Mouse (Mus musculus): ENCODE measurements around the gene Bcl9l.
A peak's percentile ranks its signal among the peaks of the same experiment; 100 is the strongest.

Bcl9l gene

DNA sequence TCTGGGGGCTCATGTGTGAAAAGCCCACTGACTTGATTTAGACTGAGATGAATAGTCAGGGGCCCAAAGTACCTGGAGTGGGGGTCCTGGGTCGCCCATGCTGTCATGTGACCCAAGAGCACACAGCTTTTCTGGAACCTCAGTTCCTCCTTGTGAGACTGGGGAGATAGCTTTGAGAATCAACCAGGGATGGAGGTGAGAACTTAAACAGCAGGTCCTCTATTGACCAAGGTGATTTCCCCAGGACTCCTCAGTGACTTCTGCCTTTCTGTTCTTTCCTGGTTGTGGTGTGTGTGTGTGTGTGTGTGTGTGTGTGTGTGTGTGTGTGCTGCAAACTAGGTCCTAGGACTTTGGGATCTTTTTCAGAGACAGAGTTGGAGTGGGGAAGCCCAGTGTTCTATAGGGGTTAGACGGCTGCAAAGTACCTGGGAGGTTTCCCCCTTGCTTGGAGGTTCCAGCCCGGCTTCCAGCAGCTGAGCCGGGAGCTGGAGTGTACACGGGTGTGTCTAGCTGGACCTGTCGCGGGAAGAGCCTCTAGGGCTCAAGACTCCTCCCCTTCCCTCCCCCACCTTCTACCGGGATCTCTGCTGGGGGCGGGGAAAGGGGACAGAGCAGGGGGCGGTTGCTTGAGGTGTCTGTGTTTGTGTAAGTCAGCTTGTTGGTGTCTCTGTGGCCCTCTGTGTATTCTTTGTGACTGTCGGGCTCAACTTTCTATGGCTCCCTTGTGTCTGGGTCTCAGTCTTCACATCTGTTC, 15.2 kb downstream of the Bcl9l start:
- no peak for DNase-seq (ENCODE audit: low spot score in 2 of 2)

DNA sequence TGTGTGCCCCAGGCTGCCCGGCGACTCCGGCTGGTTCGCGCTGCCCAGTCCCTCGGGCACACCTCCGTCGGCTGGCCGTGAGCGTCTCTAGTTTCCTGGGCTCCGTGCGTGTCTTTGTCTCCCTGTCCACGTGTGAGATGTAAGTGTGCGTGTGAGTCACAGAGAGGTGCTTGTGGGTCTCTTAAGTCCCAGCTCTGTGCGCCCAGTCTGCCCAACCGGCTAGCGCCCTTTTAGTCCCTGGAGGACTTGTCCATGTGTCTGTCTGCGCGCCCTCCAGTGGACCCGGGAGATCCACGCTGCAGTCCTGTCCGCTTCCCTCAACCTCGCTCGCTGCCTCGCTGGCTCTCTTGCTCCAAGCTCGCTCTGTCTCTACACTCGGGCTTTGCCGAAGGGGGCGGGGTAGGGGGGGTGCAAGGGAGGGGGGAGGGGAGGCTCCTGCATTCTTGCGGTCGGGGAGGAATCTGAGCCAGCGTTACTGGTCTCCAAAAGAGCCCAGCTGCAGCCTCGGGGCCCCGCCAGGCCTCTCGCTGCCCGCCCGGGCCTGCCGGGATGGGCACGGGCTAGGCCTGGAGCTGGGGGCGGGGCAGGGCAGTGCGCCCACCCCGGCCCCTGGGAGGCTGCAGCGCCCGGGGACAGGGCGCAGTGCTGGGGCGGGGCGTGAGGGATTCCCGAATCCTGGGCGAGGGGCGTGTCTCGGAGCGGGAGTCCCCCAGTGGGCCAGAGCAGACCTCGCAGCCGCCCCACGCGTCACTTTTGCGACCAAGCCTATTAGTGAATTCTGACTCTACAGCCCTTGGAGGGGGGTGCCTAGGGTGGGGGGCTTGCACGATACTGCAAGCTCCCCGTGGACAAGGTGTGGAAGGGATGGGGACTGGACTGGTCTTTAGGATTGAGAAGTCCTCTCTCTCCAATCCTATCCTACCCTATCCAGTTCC, 16.1 kb downstream of the Bcl9l start:
- no peak for DNase-seq (ENCODE audit: low spot score in 2 of 2)

DNA sequence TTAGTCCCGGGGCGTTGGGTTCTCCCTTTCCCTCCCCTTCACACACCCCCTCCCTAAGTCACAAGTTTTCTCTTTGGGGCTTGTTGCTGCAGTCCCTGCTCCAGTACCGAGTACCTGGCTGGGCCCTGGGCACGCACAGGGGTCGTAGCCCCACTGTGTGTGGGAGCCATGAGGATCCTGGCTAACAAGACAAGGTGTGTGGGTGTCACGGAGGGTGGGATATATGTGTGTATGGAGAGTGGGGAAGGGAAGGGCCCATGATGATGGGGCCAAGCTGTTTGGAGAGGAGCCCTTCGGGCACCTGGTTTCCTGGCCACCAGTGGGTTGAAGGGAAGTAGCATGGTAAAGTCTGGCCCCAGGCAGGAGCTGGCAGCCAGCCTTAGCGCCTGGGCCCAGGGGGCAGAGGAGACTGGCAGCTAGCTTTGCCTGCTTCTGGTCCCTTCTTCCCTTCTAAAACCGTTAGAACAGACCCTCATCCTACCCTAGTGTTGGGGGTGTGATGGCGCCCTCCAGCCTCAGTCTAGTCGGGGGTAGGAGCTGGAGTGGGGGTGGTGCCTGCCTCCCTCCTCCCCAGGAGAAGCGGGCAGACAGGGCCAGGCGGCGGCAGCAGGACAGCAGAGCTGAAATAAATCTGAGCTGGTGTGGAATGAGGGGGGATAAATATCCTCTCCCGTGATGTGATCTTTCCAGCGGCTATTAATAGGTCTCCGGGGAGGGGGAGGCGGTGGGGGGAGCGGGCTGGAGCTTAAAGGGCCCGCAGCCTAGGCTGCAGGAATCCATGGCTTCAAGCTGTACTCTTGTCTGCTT, 16.9 kb downstream of the Bcl9l start:
- DNase-seq (ENCODE audit: low spot score in 2 of 2): no peak

DNA sequence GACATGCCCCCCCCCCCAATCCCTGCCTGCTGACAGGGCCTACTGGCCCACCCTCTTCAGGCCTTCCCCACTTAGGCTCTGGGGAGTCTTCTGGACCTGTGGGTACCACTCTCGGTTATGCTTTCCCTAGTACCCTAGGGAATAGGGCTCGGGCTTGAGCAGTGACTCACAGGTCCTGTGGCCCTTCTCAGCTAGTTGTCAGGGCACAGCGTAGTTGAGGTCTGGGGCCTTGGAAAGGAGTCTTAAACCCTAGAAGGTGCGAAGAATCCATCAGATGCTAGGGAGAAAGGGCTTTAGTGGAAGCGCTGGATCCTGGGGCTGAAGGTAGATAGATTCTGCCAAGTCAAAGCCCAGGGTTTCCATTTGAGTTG, 17.5 kb downstream of the Bcl9l start:
- no peak for DNase-seq (ENCODE audit: low spot score in 2 of 2)

DNA sequence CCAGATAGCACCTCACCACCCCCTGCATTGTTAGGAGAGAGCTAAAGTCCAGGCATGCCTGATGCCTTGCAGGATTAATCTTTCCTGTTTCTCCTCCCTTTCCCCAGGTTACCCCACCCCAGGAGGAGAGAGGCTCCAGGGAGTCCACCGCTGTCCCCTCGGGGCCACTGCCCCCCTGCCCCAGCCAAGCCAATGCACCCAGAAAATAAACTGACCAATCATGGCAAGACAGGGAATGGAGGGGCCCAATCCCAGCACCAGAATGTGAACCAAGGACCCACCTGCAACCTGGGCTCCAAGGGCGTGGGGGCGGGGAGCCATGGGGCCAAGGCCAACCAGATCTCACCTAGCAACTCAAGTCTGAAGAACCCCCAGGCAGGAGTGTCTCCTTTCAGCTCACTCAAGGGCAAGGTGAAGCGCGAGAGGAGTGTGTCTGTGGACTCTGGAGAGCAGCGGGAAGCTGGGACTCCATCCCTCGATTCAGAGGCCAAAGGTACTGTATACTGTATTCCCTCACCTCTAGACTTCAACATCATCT, 18.1 kb downstream of the Bcl9l start:
- DNase-seq (ENCODE audit: low spot score in 2 of 2): no peak

DNA sequence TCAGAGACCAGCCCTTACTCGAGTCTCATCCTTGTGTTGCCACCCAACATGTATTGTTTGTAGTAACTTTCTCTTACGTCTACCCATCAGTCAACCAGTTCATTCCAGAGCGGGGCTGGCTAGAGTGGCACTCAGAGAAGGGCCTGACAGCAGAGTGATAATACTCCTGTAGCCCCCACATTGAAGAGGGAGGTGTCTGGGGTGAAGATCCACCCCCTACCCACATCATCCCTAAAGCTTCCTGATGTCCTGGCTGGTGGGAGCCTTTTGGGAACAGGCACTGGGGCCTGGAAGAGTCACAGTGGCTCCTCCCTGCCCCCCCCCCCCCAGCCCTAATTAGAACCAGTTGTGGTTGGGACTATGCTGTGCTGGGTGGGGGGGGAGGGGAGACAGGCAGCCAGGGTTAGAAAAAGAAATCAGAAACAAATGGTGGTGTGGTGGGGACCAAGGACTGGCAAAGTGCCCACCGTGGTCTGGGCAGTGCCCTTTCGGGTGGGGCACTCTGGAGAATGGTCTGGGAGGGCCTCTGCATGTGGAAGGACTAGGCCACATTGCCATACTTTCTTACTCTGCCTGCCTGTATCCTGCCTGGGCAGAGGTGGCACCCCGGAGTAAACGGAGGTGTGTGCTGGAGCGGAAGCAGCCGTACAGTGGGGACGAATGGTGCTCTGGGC, 18.7 kb downstream of the Bcl9l start:
- no peak for DNase-seq (ENCODE audit: low spot score in 2 of 2)

DNA sequence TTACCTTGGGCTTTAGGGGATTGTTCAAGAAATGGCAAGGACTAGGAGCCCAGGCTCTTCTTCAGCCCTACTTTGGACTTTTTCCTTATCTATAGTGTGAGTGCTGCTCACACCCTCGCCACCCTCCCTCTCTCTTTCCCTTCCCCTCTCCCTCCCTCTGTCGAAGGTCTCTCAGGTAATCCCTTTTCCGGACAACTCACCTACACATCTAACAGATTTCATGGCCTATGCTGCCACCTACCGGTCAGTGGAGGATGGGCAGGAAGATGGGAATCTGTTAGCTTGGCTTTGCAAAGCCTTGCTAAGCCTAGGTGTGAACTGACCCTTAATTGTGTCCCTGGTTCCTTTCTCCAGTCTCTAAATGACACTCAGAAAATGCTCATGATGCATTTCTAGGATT, 19.4 kb downstream of the Bcl9l start:
- DNase-seq (ENCODE audit: low spot score in 2 of 2): peak; percentile 72 to 80

DNA sequence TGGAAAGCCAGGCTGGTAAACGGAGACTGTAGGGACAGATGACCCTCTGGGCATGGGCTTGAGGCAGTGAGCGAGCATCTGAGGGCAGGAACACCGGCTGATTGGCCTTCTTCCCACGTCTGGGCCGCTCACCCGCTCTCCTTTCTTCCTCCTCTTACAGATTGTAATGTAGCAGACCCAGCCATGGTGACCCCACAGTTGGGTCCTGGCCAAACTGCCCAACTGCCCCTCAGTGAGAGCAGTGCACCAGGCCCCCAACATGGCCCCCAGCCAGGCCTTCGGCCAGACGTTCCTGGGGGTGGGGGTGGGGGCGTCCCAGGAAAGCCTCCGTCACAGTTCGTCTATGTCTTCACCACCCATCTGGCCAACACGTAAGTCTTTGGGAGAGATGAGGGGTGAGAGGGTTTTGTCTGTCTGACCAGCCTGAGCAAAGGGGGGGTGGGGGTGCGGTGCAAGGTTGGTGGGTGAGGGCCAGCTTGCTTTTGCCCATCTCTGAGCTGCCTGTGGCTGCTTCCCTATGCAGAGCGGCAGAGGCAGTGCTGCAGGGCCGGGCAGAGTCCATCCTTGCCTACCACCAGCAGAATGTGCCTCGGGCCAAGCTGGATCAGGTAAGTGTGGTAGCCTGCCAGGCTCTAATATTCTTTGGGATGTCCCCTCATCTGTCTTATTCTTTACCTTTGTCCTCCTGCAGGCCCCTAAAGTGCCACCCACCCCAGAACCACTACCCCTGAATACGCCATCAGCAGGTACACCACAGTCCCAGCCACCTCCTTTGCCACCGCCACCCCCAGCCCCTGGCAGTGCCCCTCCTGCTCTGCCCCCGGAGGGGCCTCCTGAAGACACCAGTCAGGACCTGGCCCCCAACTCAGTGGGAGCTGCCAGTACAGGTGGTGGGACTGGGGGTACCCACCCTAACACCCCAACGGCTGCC, 22.5 kb downstream of the Bcl9l start:
- DNase-seq (ENCODE audit: low spot score in 2 of 2): no peak

DNA sequence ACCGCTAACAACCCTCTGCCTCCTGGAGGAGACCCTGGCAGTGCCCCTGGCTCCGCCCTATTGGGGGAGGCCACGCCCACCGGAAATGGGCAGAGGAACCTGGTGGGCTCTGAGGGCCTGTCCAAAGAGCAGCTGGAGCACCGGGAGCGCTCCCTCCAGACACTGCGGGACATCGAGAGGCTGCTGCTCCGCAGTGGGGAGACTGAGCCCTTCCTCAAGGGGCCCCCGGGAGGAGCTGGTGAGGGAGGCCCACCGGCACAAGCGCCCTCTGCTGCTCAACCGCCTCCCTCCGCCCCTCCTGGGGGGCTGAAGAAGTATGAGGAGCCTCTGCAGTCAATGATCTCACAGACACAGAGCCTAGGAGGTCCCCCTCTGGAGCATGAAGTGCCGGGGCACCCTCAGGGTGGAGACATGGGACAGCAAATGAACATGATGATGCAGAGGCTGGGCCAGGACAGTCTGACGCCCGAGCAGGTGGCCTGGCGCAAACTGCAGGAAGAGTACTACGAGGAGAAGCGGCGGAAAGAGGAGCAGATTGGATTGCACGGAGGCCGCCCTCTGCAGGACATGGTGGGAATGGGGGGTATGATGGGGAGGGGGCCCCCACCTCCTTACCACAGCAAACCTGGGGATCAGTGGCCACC, 23.3 kb downstream of the Bcl9l start:
- DNase-seq (ENCODE audit: low spot score in 2 of 2): no peak

DNA sequence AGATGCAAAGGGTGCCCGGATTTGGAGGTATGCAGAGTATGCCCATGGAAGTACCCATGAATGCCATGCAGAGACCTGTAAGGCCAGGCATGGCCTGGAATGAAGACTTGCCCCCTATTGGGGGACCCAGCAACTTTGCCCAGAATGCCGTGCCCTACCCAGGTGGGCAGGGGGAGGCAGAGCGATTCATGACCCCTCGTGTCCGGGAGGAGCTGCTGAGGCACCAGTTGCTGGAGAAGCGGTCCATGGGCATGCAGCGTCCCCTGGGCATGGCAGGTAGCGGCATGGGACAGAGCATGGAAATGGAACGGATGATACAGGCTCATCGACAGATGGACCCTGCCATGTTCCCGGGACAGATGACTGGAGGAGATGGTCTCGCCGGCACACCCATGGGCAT, 23.9 kb downstream of the Bcl9l start:
- DNase-seq (ENCODE audit: low spot score in 2 of 2): no peak

DNA sequence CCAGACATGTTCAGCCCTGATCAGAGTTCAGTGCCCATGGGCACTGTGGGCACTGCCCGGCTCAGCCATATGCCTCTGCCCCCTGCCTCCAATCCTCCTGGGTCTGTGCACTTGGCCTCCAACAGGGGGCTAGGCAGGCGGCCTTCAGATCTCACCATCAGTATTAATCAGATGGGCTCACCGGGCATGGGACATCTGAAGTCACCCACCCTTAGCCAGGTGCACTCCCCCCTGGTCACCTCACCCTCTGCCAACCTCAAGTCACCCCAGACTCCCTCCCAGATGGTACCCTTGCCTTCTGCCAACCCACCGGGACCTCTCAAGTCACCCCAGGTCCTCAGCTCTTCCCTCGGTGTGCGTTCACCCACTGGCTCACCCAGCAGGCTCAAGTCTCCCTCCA, 24.7 kb downstream of the Bcl9l start:
- no peak for DNase-seq (ENCODE audit: low spot score in 2 of 2)

DNA sequence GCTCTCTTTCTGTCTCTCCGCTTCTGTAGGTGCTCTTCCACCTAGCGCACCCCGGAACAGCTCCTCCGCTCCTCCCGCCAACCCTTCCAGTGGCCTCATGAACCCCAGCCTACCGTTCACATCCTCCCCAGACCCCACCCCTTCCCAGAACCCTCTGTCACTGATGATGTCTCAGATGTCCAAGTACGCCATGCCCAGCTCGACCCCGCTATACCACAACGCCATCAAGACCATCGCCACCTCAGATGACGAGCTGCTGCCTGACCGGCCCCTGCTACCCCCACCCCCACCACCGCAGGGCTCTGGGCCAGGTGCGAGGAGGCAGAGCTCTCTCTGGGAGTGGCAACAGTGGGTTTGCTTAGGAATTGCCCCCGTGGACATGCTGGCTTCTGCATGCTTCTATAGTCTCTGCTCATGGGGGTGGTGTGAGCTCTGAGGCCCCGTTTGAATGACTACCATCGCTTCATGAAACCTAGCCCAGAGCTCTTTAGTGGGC, 25.5 kb downstream of the Bcl9l start:
- DNase-seq (ENCODE audit: low spot score in 2 of 2): no peak

DNA sequence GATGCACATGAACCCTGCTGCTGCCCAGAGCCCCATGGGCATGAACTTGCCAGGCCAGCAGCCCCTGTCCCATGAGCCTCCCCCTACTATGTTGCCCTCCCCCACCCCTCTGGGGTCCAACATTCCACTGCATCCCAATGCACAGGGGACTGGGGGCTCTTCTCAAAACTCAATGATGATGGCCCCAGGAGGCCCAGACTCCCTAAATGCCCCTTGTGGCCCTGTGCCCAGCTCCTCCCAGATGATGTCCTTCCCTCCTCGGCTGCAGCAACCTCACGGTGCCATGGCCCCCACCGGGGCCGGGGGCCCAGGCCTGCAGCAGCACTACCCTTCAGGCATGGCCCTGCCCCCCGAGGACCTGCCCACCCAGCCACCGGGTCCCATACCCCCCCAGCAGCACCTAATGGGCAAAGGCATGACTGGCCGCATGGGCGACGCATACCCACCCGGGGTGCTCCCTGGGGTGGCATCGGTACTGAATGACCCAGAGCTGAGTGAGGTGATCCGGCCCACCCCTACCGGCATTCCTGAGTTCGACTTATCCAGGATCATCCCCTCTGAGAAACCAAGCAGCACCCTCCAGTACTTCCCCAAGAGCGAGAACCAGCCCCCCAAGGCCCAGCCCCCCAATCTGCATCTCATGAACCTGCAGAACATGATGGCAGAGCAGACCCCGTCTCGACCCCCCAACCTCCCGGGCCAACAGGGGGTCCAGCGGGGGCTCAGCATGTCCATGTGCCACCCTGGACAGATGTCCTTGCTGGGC, 26.3 kb downstream of the Bcl9l start:
- no peak for DNase-seq (ENCODE audit: low spot score in 2 of 2)

DNA sequence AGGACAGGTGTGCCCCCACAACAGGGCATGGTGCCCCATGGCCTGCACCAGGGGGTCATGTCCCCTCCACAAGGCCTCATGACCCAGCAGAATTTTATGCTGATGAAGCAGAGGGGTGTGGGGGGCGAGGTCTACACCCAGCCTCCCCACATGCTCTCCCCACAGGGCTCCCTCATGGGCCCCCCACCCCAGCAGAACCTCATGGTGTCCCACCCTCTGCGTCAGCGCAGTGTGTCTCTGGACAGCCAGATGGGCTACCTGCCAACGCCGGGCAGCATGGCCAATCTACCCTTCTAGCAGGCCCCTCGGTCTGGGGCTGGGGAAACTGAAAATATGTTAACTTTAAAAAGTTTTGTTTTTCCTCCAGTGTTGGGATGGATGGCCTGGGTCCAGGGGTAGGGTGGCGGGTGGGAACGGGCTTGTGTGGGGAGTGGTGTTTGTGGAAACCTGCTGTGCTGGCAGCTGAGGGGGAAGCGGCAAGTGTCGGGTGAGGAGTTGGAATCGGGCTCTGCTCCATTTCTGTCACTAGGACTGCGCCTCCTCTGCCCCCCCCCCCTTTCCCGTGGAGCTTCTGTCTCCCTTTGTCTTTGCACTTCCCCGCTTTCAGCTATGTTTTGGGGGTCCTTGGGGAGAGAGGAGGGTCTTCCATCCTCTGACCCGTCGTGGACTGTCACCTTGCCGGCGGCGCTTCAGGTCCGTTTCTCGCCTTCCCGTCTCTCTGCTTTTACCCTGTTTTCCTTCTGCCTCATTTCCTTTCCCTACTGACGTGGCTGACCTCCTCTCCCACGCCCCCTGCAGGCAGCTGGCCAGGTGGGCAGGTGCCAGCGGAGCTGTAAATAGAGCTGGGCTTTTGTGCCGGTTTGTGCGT, 27.1 kb downstream of the Bcl9l start:
- peak; percentile 76 to 81 for DNase-seq (ENCODE audit: low spot score in 2 of 2)

DNA sequence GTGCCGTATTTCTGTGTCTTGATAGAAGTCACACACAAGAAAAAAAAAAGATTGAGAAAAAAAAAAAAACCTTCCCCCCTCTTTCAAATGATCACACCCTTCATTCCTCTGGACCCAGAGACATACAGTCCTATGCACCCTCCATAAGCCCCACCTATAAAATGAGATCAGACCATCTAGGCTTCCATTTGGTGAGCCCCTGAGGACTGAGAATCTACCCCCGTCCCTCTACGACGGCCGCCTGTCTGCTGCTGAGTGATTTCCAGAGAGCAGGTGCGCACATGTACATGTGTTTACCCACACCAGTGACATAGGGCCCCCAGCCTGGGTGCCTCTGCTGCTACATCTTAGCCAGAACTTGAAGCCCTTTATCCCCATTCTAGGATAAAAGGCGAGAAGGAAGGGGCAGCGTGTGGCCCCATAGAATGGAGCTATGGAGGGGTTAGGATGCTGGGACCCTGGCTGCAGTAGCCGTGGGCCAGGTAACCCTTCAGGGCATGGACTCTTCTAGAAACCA, 27.8 kb downstream of the Bcl9l start:
- DNase-seq (ENCODE audit: low spot score in 2 of 2): no peak

DNA sequence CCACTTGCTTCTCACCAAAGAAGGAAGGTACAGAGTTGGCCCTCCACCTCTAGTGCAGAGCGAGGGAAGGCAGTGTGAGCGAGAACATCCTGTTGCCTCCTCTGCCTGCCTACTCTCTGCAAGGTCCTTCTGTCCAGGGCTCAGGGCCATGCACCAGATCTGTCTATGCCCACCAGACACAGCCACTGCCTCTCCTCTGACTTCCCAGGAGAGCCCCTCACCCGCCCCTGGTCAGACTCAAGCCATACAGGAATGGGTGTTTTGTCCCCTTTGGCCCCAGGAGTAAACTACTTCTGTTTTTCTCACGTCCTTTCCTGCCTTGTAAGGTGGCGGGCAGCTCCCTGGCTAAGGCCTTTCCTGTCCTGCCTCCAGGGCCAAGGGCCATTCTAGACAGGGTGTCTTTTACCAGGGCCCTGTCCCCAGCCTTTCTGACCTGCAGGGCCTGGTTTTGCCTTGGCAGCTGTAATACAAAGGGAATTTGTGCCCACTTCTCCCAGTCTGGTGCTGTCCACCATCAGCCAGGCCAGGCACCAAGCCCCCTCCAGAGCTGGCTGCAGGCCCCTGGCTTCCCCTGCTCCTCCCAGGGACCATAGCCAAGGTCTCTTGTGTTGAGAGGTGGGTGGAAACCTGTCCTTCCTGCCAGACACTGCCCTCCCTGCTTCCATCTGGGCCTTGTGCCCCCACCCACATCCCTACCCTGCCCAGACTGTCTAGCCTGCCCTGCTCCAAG, 28.4 kb downstream of the Bcl9l start:
- peak in 1 of 2 experiments; percentile 52 for DNase-seq (ENCODE audit: low spot score in 2 of 2)

Measured in spleen, postnatal 36 days (tissue).